Mouse (Mus musculus) CH12F3 (cell line): Measurements from ENCODE around the gene Uchl3.

ENCODE experiments used
- in situ Hi-C: fragments of 300-500 bp; cut with MboI; formaldehyde crosslinking; loops from 2 replicates; pipeline ENCODE4 v1.14.3; 2020; ENCODE audit warnings: low sequenced_read_pairs

Uchl3 gene

DNA sequence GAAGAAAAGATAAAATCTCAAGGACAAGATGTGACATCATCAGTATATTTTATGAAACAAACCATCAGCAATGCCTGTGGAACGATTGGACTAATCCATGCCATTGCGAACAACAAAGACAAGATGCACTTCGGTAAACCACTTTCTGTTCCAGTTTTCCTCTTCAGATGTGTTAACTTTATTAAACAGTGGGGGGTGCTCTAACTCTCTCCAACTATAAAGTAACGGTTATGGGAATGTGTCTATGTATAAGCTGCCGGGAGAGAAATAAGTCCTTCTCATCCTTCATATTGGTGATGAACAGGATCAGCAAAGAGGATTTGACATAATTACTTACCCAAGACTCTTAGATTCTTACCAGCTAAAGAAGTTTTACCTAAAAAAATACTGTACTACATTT, 12.8 kb downstream of the Uchl3 start:
- in situ Hi-C loops: no loop called here

DNA sequence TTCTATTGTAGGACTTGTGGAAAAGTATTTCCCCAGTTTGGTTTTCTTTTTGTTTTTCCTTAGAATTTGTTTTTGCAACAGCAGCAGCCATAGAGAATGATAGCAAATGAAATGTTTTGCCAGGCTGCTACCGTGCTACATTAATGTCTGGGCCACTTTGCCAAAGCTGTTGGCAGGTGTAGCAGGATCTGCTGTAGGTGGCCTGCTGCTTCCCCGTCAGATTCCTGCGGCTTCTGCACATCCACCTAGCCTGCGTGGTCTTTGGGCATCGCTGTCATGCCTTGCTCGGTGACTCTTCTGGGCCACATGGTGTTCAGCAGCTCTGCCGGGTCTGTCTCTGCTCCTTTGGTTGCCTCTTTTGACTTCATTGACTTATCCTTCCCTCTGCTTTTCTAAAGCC, 14.9 kb downstream of the Uchl3 start:
- in situ Hi-C loops: no loop called here

DNA sequence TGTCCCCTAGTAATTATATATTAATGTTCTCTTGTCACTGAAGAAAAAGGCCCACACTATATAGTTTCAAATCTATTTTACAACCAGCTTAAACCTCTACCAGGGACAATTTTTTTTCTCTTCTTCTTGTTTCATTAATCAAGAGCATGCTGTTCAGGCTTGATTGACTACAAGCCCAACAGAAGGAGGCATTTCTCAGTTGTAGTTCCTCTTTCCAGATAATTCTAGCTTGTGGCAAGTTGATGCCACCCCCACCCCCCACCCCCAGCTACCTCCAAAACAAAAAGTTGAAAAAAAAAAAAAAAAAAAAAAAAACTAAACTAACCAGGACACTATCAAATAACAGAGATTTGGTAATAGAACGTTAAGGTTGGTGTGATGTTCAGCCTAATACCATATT, 18.5 kb downstream of the Uchl3 start:
- in situ Hi-C loops: no loop called here

GRCm38 (mm10) chr14:101687696-101688095, 33.9 kb downstream of the Uchl3 start:
- in situ Hi-C loops: no loop called here

DNA sequence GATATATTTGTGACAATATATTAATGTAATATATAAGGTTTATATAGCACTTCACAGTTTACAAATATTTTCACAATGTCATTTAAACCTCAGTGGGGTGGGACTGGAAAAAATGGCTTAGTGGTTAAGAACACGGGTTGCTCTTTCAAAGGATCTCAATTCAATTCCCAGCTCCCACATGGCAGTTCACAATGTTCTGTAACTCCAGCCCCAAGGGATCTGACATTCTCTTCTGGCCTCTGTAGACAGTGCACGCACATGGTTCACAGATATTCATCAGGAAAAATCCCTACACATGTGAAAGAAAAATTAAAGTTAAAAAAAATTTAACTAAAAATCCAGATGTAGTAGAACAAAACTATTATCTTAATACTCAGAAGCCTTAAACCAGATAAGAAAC, 34.6 kb downstream of the Uchl3 start:
- in situ Hi-C loops: no loop called here

DNA sequence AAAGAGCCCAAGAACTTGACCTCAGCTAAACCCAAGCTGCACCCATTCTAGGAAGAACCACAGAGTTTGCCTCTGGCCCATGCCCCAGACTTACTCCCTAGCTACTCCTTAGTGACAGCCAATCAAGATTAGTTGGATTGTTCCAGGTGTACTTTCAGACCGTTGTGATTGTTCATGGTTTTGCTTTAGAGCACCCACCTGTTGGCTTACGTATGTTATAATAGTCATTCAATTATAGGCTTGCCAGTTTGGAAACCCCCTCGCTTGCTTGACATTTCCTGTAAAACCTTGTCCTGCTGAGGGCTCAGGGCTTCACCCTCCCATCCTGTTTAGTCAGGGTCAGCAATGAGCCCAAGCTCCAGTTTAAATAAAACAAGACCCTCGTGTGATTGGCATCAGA, 50.7 kb downstream of the Uchl3 start:
- in situ Hi-C loops: no loop called here

DNA sequence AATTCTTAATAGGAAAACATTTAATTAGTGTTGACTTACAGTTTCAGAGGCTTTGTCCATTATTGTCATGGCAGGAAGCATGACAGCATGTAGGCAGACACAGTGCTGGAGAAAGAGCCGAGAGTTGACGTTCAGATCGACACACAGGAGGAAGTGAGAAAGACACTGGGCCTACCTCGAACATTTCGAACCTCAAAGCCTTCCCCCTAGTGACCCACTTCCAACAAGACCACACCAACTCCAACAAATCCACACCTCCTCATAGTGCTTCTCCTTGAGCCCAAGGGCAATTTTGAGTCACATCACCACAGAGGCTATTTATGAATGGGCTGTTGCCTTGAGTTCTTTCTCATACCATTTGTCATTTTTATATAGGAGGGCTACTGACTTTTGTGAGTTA, 53.3 kb downstream of the Uchl3 start:
- in situ Hi-C loops: no loop called here

DNA sequence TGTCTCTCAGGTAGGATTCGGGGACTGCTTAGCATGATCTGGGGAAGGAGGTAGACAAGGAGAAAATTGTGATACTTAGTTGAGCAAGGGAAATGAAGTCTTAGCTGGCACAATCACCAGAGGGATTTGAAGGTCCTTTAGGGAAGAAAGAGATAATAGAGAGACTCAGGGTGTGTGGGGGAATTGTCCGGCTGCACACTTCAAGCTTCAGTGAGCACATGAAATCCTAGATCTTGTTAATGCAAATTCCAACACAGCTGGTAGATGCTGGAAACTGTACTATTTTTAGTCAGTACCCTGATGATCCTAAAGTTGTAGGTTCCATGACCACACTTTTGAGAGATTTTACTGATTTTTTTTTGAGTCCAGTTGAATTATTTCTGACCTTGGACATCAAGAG, 60.6 kb downstream of the Uchl3 start:
- in situ Hi-C loops: no loop called here

DNA sequence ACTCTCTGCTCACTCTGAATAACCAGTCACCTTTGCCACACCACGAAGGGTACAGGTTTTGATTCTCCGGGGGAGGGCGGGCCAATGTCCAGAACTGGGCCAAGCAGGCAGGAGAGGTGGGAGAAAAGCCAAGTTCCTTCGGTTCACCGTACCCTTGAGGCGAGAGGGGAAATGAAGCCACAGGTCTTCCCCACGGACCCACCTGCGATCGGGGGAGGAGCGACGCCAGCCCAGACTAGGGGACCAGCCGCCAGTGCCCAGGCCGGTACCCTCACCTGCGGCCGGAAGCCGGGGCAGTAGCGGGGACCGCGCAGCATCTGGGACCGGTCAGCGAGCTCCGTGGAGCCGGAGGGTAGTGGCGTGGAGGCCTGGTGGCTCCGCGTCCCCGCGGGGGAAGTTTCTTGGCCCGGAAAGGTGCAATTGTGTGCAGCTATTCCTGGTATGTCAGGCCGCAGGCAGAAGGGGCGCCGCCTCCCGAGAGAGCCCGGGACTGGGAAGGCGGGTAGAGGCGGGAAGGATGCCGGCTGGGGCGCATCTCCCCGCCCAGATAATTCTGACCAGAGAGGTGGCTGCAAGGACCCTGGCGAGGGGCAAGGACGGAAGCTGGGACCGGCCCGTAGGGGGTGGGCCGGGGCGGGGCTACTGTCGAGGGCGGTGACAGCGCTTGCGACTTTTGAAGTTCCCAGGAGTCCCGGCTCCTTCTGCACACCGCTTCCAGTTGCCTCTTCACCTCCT, 75.6 kb downstream of the Uchl3 start, which contains the start of the genes Gm9922 and Lmo7:
Gm9922 (minus strand) TSS at position 578 of the 735 bp plus-strand sequence.
Lmo7 (plus strand) TSS at position 721 of the 735 bp plus-strand sequence.
- in situ Hi-C loops: no loop called here

DNA sequence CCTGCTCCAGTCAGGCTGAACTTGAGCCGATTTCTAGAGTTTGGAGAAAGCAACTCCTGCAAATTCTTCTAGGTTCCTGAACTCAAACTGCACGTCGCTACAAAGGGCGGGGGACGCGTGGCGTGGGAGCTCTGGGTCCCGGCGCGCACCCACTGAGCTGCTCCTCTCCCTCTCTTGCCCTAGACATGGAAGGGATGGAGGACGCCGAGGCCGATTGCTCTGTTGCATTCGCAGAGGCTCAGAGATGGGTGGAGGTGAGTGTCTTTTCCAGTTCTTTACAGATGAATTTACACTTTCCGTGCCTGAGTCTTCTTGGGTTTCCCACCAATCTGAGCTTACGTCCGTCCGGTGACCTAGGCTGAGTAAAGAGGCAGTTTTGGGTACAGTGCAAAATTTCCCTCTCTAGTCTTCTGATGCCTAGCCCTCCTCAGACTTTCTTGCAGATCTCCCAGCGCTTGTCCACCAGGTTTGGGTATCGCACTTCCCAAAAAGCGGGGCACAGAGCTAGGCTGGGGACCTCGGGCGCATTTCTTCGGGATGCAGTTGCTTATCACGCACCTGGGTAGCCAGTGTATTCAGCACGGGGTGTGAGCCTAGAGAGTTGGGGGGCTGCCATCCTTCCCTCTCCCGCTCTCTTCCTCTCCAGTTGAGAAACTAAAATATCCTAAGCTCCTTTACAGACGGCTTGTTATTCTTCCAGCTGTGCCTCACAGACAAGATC, 76.4 kb downstream of the Uchl3 start:
- in situ Hi-C loops: no loop called here

DNA sequence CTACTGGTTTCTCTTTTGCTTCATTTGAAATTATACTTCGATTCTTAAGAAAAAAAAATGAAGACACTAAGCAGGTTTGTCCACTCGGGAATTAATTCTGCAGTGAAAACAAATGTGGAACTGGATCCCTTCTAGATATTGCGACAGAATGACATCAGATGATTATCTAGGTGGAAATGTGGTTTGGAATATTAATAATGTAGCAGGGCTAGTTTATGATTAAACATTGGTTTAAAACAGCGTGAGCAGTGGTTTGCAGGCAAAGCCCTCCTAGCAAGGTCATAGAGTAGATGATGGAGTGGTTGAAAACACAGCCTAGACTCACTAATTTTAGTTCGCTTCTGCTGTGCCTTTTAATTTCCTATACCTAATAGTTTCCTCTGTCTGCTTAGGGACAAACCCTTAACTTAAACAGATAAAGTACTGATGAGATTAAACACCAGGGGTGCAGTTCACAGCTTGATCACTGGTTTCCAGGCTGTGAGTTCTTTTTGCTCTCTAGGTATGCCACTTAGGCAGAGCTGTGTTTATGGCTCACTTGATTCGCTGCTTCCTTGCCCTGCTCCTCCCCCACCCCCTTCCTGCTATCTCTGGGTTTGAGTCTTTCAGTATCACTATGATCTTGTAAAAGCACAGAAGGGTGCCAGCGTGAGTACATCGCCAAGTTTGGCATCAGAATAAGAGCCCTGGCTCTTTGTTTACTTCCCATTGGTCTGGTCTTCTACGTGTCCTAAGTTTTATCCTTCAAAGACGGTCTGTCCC, 80.0 kb downstream of the Uchl3 start:
- in situ Hi-C loops: no loop called here

DNA sequence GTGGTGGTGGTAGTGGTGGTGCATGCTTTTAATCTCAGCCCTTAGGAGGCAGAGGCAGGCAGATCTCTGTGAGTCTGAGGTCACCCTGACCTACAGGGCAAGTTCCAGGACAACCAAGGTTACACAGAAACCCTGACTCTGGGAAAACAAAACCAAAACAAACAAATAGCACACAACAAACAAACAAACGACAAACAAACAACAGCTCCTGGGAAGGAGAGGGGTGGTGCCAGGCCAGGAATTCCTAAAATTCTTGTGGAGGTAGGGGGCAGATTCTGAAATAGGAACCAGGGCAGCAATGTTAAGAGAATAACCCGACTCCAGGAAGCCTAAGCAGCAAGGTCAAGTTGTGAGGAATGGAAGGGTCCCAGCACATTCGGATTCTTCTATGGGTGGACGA, 83.7 kb downstream of the Uchl3 start:
- in situ Hi-C loops: no loop called here
